Mouse (Mus musculus): ENCODE results near the gene Tnfsf13b.

DNA sequence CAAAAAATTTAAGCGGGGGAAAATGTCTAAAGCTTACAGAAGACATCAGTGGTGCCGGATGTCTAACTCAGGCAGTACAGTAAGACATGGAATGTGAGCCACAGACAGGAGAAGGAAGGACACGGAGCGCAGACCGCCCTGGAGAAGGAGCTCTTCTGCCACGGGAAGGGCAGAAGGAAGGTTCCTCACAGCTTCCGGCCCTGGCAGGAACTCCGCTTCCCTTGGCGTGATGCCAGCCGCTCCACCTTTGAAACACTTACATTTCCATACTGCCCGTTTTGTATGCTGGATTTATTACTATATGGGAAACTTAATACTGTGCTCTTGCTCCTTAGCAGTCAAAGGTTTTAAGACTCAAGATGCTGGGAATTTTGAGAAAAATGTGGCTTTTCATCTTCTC, 60.6 kb downstream of the Tnfsf13b start:
- no peak for TF ChIP-seq CTCF (IDR thresholded peaks at IDR 0.05; ENCODE audit: low read depth)
- TF ChIP-seq EP300 (IDR thresholded peaks at IDR 0.05; ENCODE audit: low read depth), result no peak
